Mouse (Mus musculus) small intestine, adult 10 weeks (tissue): ENCODE measurements around the gene Pde4b. TPM values are rescaled to one million over a fixed set of nuclear protein-coding genes. Genes with fewer than 3 reads are reported as not detected.

Source experiments
- polyA plus RNA-seq: library from polyadenylated mRNA; stranded (reverse); fragments of 350-450 nt; fragmentation: Illumina TruSeq; extraction: RNeasy Lipid Tissue Mini Kit (QIAGEN cat#74804); gene quantifications from one replicate; pipeline ENCODE4 v1.2.3, GENCODE M21; 2014; ENCODE audit warnings: low replicate concordance

Pde4b gene
- polyA plus RNA-seq, result 7.2 TPM

DNA sequence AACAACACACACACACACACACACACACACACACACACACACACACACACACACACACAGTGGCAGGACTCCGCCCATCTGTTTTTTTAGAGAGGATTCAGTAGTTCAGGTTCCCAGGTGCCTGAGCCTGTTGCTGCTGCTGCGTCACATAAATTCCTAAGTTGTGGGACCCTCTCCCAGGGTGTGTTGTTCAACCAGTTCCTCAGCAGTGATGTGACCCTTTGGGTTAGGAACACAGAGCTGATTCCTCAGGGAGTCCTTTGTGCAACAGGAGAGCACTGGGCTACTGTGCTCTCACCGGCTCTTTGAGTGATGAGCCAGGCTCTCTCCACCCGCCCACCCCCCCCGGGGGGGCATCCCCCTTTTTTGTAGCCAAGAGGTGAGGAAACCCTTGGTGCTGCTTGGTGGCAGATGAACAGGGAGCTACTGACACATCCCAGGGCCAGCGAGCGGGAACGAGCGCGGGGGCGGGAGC is at the start of gene Pde4b:
Gene Pde4b (plus strand): TSS at position 453 of the 475 bp plus-strand sequence.

Other genes with a start within 250 kb of the Pde4b start
- not detected for gene B020004J07Rik, start 243.5 kb upstream of the Pde4b start, polyA plus RNA-seq
- gene C130073F10Rik, start 193.8 kb upstream of the Pde4b start, polyA plus RNA-seq, result not detected
- not detected for gene Gm12800, start 178.4 kb upstream of the Pde4b start, polyA plus RNA-seq
- not detected for gene Gm12794, start 147.1 kb upstream of the Pde4b start, polyA plus RNA-seq
- not detected for gene Gm12790, start 106.5 kb upstream of the Pde4b start, polyA plus RNA-seq
- gene Gm12789, start 100.9 kb upstream of the Pde4b start, polyA plus RNA-seq, result not detected